Mouse (Mus musculus) retina, postnatal 7 days (tissue): ENCODE measurements around the gene Rpn1.

Source experiments
- DNase-seq: peaks from one replicate; pipeline ENCODE4 v3.0.0-alpha.2; 2012; ENCODE audit warnings: low read depth, low spot score

Rpn1 gene

DNA sequence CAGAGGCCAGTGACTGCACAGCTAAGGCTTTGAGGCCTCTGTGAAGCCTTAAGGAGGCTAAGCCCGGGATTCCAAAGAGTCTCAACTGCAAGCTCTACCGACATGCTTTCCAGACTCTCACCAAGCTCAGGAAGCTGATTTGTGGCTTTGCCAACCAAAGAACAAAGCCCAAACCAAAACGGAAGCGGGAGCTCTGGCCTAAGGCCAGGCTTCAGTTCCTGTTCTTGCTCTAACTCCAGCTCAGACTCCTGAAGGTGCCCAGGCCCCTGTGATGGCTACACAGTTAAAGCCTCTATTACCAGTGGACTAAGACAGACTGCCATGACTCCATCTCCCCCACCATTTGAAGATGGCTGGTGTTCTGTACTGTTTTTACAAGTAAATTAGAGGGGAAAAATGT is 19.2 kb upstream of the Rpn1 start:
- no peak for DNase-seq

- no peak for DNase-seq
These were observed 18.3 kb upstream of the Rpn1 start for GRCm38 (mm10) chr6:88065968-88066367.

GRCm38 (mm10) chr6:88067722-88068121 is 16.6 kb upstream of the Rpn1 start:
- no peak for DNase-seq

- DNase-seq: no peak
These were observed 15.5 kb upstream of the Rpn1 start for GRCm38 (mm10) chr6:88068739-88069138.

DNA sequence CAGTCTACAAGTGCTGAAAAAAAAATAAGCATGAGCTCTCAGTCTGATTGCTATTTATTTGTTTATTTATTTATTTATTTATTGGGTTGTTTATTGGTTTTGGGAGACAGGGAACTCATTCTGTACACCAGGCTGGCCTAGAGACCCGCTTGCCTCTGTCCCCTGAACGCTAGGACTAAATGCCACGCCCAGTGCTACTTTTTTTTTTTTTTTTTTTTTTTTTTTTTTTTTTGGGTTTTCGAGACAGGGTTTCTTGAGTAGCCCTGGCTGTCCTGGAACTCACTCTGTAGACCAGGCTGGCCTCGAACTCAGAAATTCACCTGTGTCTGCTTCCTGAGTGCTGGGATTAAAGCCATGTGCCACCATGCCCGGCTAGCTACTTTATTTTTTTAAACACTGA is 13.8 kb upstream of the Rpn1 start:
- no peak for DNase-seq

GRCm38 (mm10) chr6:88071216-88071615 is 13.1 kb upstream of the Rpn1 start:
- DNase-seq: no peak

- peak; percentile 85 for DNase-seq
These were observed 9.3 kb upstream of the Rpn1 start for GRCm38 (mm10) chr6:88074752-88075554.

DNA sequence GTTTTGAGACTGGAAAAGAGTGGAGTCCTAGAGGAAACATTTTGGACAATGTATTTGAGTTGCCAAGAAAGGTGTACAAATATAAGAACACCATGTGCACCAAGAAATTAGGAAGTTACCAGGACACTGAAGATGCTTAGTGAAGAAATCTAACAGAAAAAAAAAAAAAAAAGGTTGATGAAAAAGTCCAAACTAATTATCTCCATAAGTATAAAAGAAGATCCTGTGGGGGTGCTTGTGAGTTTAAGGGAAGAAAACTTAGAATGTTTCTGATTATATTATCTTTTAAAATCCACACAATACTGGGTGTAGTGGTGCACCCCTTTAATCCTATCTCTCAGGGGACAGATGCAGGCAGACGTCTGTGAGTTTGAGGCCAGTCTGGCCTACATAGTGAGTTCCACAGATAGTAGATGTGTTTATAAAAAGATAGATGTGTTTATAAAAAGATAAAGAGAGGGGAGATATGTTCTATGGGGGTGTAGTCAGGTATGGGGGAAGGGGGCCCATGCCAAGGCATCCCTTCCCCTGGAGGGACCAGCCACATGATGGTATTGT is 8.2 kb upstream of the Rpn1 start:
- DNase-seq: no peak

GRCm38 (mm10) chr6:88083095-88083494 is 1.2 kb upstream of the Rpn1 start:
- no peak for DNase-seq

DNA sequence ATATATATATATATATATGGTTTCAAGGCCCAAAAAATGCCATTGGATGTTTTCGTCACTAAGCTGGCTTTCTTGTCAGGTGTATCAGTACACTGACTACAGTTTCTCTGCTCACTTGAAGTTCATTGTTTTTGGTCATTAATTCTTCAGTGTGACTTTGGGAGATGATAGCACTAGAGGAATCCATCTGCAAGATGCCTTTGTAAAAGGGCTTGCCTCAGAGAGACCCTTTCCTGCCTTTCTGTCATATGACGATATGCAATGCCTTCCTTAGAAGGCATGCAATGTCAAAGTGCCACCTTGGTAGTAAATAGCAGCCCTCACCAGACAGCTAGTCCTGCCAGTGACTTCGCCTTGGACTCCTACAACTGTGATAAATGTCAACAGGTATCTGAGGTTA is 610 bp upstream of the Rpn1 start:
- no peak for DNase-seq

GRCm38 (mm10) chr6:88088971-88089370 is 4.7 kb downstream of the Rpn1 start:
- no peak for DNase-seq

DNA sequence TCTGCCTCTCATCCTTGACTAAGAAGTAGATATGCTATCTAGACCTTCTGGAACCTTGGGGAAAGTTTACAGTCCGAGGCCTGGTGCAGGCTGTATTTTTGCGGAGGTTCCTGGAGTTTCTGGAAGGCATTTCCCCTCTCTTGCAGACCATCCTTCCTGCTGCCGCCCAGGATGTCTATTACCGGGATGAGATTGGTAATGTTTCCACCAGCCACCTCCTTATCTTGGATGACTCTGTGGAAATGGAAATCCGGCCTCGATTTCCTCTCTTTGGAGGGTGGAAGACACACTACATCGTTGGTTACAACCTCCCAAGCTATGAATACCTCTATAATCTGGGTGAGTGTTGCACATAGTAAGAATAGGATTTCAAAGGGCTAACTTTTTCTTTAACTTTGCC is 11.1 kb downstream of the Rpn1 start:
- no peak for DNase-seq

GRCm38 (mm10) chr6:88102096-88102495 is 17.8 kb downstream of the Rpn1 start:
- no peak for DNase-seq

DNA sequence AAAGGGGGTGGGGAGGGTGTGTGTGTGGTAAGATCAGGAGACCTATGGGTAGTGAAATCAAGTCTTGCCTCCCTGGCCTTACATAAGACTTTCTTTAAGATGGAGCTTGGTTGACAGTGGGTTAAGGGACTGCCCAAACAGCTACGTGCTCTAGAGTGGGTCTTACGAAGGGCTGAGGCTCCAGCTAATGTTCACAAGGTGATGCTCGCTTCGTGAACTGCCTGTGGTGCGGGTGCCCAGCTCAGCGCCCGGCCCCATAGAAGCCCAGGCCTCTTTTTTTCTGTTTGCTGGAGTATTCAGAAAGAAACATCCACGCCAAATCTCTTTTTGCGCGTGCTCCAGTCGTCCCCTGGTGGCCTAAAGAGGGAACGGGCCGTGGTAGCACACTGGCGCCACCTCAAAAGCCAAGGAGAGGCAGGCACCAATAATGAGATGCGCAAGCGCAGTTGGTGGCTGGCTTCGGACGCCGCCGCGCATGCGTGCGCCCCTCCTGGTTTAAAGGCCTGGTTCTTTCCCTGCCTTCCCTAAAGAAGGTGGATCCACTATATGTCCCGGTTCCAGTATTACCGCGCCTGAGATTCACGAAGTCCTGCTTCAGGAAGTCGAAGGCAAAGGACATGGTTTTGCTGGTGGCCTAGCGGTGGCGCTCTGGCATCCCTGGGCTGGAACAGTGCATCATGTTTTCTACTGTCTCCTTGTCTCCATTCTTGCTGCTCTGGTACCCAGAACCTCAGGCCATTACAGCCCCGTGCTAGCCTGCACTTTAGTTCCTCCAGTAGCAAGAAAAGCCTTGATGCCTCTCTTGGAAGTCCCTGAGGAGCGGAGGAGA is 21.7 kb downstream of the Rpn1 start:
- peak; percentile 90 for DNase-seq

- DNase-seq: no peak
These were observed 22.4 kb downstream of the Rpn1 start for GRCm38 (mm10) chr6:88106612-88107123.

DNA sequence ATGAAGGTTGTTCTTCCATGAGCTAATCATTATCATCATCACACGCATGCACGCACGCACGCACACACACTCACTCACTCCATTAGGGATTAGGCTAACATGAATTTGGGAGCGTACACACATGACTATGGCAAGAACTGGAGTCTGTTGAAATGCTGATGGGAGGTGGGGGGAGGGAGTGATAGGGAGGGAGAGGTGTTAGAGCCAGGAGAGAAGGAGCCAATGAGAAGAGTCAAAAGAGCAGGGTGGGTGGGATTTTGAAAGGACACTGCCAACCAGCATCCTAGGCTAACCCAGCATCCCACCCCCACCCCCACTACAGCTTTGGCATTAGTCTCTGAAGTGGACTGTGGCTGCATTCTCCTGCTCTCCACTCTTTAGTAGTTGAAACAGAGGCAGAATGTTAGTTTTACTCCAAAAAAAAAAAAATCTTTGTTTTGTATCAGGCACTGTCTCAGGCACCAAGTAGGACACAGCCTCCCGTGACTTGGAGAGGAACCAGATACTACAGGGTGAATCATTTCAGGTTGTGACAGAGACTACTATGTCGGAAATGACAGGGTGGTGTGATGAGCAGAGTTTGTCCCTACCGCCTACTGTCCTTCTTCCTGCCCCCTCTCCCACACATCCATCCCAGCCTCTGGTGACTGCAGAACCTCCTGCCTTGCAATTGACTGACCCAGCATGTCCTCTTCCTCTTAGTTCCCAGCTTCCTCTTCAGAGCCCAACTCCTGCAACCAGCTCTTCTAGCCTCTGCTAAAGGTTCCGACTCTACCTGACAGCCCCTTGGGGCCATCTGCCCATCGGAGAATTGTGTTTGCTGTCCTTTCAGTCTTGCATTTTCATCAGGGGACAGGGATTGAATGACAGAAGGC is 23.6 kb downstream of the Rpn1 start:
- DNase-seq: no peak

GRCm38 (mm10) chr6:88113139-88113538 is 28.9 kb downstream of the Rpn1 start:
- peak; percentile 70 for DNase-seq

- DNase-seq: no peak
These were observed 30.1 kb downstream of the Rpn1 start for GRCm38 (mm10) chr6:88114414-88114813.

DNA sequence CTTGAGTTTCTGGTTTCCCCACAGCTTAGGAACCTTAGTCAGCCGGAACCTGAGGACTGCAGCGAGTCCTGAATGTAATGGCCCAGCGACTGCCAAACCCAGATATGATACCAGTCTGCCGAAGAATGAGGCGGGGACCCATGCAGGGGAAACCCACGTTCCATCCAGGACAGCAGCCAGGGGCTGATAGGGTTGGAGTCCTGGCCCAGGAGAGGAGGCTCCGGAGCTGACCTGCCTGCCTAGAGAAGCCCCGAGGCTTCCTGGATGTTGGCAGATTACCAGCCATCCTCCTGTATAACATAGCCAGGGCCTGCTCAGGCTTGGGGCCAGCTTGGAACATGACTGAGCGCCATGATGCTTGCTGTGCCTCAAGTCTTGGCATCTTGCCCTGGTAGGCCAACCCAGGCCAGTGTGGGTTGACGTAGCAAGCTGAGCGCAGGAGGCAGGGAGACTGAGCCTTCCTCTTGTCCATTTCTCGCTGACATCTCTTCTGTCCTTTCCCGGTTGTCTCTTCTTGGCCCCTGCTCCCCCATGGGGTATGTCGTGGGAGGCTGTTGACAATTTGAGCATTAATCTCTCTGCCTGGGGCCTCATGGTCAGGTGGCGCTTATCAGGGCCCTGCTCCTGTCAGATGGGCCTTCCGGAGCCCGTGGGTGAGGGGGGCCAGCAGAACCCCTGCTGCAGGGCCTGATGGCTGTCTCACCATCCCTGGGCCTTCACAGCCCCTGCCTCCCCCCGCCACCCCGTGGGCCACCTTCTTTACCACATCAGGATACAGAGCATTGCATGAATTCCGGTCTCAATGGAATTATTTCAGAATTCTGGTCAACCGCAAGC is 32.3 kb downstream of the Rpn1 start:
- DNase-seq: no peak

DNA sequence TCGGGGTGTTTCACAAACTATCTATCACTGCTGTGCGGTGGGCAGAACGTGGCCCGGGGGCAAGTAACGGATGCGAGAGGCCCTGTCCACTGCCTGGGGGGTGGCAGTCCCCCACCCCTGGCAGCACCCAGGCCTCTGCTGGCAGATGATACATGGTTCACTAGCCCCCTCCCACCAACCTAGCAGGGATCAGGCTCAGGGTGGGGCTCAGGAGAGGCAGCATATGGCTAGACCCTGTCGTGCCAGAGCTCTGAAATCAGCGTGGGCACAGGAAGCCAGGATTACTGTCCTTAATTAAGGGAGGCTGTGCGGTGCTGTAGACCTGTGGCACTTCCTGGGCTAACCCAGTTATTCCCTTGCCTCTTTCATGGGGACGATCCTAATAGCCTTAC is 32.9 kb downstream of the Rpn1 start:
- DNase-seq: no peak

- no peak for DNase-seq
These were observed 35.0 kb downstream of the Rpn1 start for GRCm38 (mm10) chr6:88119309-88119708.
